Mouse (Mus musculus) lung, adult 2 months (tissue): ENCODE measurements around the gene Ssx2ip. TPM values are rescaled to one million over a fixed set of nuclear protein-coding genes. Genes with fewer than 3 reads are reported as not detected.

Experiments
- DNase-seq: peaks from one replicate; pipeline ENCODE4 v3.0.0; 2022
- H3K4me1 ChIP-seq: fragments of 200-500 bp; 2 replicates; pipeline ENCODE4 v1.6.1; 2011; ENCODE audit warnings: low read length; ENCODE audit not compliant: control insufficient read depth, insufficient read depth
- H3K4me3 ChIP-seq: fragments of 200-500 bp; replicated peaks from 2 replicates; pipeline ENCODE3; 2011; ENCODE audit warnings: low read depth, mild to moderate bottlenecking, control low read depth, low read length; ENCODE audit errors: extremely low read depth
- CTCF ChIP-seq: fragments of 200-500 bp; IDR thresholded peaks from 2 replicates; pipeline ENCODE4 v1.5.1; 2011; ENCODE audit warnings: mild to moderate bottlenecking, low read length, control low read depth; ENCODE audit not compliant: insufficient read depth
- POLR2A ChIP-seq: fragments of 200-500 bp; IDR thresholded peaks from 2 replicates; pipeline ENCODE4 v1.6.1; 2011; ENCODE audit warnings: low read depth, mild to moderate bottlenecking, control low read depth, low read length, borderline replicate concordance; ENCODE audit errors: extremely low read depth
- WGBS: fragments of 180-500 bp; shearing (Covaris S2); methylation state at CpG from one replicate; pipeline ENCODE4 v1.1.7; 2018; 5-methylcytosine and 5-hydroxymethylcytosine counted together
- polyA plus RNA-seq: library from polyadenylated mRNA; depleted of rRNA; stranded (reverse); fragments of >200 nt; gene quantifications from 2 replicates; pipeline ENCODE4 v1.2.3, GENCODE M21; 2012; rRNA removed

Ssx2ip gene
- polyA plus RNA-seq, 1 experiment = 7.2 TPM

DNA sequence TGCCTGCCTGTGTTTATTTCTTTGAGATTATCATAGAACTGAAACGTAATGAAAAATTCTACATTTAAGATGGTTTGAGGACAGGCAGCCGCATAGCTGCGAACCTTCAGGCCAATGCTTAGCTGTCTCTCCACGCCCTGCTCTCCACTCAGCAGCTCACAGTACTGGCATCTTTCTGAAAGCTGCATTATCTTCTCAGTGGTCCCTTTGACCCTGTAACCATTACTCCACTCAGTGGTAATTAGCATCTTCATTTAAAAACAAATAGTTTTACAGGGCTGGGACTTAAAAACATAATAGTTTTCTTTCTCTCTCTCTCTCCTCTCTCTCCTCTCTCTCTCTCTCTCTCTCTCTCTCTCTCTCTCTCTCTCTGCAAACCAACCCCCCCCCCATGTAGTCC, 68.2 kb downstream of the Ssx2ip start:
- WGBS = 83% methylated on average over 4 of the region's 4 CpGs
- Histone ChIP-seq H3K4me1 (no peaks in the 10 kb centered on the region), H3K4me3 (no peak overlapping the region)
- no peak for TF ChIP-seq CTCF
- TF ChIP-seq POLR2A = no peak
- no peak for DNase-seq

DNA sequence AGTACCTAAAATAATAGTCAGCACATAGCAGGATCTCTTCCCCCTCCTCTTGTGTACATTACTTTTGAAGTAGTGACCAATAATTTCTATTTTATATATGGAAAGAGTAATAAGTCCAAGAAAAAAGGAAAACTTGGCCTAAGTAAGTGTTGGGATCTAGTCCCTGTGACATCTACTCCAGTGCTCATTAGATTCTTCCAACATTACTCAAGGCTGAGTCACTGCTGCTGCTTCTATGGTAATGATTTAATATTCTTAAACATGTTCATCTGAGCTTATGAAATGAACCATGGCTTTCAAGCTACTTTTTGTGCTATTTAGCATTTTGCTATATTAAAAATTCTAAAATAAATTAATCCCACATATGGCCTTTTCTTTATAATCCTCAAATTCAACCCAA, 69.3 kb downstream of the Ssx2ip start:
- DNase-seq = no peak
- Histone ChIP-seq H3K4me1 (no peaks in the 10 kb centered on the region), H3K4me3 (no peak overlapping the region)
- TF ChIP-seq CTCF = no peak
- TF ChIP-seq POLR2A = no peak

DNA sequence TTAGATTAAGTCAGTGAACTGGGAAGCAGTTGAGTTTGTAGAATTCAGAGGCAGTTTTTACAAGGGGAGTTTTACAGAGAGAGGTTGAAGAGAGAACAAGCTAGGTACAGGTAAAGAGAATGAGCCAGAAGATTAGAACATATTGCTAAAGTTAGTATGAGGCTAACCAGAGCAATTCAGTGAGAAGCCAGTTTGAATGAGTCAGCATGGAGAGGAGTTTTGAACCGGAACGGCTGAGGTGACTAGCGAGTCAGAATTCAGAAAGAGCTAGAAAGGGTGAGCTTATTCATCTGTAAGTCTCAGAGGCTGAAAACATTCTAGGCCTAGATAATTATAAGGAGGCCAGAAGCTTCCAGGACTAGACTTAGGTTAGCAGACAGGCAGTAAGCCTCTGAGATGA, 70.0 kb downstream of the Ssx2ip start:
- H3K4me1 ChIP-seq = no peaks in the 10 kb centered on the region
- DNase-seq = no peak
- no peak overlapping the region for H3K4me3 ChIP-seq
- WGBS = 93% methylated on average over 3 of the region's 3 CpGs
- TF ChIP-seq CTCF (no peak), POLR2A (no peak)

DNA sequence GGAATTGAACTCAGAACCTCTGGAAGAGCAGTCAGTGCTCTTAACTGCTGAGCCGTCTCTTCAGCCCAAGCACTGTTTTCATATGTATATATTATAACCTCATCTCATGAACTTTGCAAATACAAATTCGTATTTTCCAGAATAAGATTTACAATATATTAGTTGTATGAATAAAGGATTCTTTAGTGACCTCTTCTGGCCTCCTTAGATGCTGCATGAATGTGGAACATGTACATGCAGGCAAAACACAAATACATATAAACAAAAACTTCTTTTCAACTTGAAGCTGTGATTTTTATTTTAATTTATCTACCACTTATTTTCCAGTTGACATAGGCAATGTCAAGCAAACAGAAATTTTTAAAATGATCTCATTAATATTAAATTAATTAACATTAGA, 77.6 kb downstream of the Ssx2ip start:
- TF ChIP-seq CTCF = no peak
- TF ChIP-seq POLR2A = no peak
- Histone ChIP-seq H3K4me1 (no peaks in the 10 kb centered on the region), H3K4me3 (no peak overlapping the region)
- WGBS = 58% methylated on average over 2 of the region's 2 CpGs
- DNase-seq = no peak

DNA sequence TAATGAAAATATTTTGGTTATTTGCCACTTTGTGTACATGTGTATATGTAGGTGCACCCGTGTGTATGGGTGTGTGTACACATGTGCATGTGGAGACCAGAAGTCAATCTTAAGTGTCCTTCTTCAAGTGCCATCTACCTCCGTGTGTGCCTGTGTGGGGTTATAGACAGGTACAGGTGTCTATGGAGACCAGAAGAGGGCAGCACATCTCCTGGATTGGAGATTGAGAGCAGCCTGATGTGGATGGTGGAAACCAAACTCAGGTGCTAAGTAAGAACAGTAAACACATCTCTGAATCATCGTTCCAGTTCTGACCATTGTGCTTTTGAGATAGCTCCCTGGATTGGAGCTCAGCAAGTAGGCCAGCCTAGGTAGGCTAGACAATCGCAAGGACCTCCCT, 82.0 kb downstream of the Ssx2ip start:
- 84% methylated on average over 4 of the region's 4 CpGs for WGBS

More for the DNA sequence above, 82.0 kb downstream of the Ssx2ip start:
- TF ChIP-seq CTCF (no peak), POLR2A (no peak)
- Histone ChIP-seq H3K4me1 (no peaks in the 10 kb centered on the region), H3K4me3 (no peak overlapping the region)
- no peak for DNase-seq

Other genes starting within 250 kb of the Ssx2ip start
- 17.8 and 25.7 TPM in 2 replicates for gene Lpar3, start 183.7 kb upstream of the Ssx2ip start, polyA plus RNA-seq
- 4.9 and 5.6 TPM in 2 replicates for gene Ctbs, start 45.2 kb downstream of the Ssx2ip start, polyA plus RNA-seq
- gene Spata1, start 95.1 kb downstream of the Ssx2ip start, polyA plus RNA-seq = 0.85 and 0.88 TPM in 2 replicates
- gene Gng5, start 95.2 kb downstream of the Ssx2ip start, polyA plus RNA-seq = 341 and 495 TPM in 2 replicates
- gene Rpf1, start 116.8 kb downstream of the Ssx2ip start, polyA plus RNA-seq = 7.0 and 10.4 TPM in 2 replicates
- 0.40 and 0.82 TPM in 2 replicates for gene Uox, start 165.8 kb downstream of the Ssx2ip start, polyA plus RNA-seq
- 0.04 TPM in 1 of 2 replicates, not detected in the other for gene Dnase2b, start 211.0 kb downstream of the Ssx2ip start, polyA plus RNA-seq
- gene 4930503B20Rik, start 246.7 kb downstream of the Ssx2ip start, polyA plus RNA-seq = not detected in 2 replicates